Mouse (Mus musculus) lung, postnatal 0 days (tissue): ENCODE measurements around the gene Ugt3a2. TPM values are rescaled to one million over a fixed set of nuclear protein-coding genes. Genes with fewer than 3 reads are reported as not detected.
A peak's percentile ranks its signal among the peaks of the same experiment; 100 is the strongest.

Experiments
- ATAC-seq: fragments of 200-750 bp; cut with Nextera tagmentation; 2 replicates; pipeline ENCODE4 v1.8.0; 2017; ENCODE audit warnings: moderate library complexity
- DNase-seq: peaks from one replicate; pipeline ENCODE4 v3.0.0-alpha.2; 2016; ENCODE audit warnings: low spot score
- H3K27ac ChIP-seq: fragments of 300-500 bp; sonication (generic); 2 replicates; pipeline ENCODE4 v1.5.1; 2014; ENCODE audit warnings: antibody characterized with exemption, mild to moderate bottlenecking, low read length, mixed read lengths
- H3K27me3 ChIP-seq: fragments of 300-500 bp; sonication (generic); replicated peaks from 2 replicates; pipeline ENCODE4 v1.6.1; 2014; ENCODE audit warnings: low read length, mixed read lengths; ENCODE audit not compliant: insufficient read depth
- H3K36me3 ChIP-seq: fragments of 300-500 bp; sonication (generic); 2 replicates; pipeline ENCODE4 v1.6.1; 2014; ENCODE audit warnings: low read length, mixed read lengths; ENCODE audit not compliant: insufficient read depth
- H3K4me1 ChIP-seq: fragments of 300-500 bp; sonication (generic); 2 replicates; pipeline ENCODE4 v1.6.1; 2014; ENCODE audit warnings: antibody characterized with exemption, low read depth, low read length, mixed read lengths; ENCODE audit not compliant: insufficient read depth
- H3K4me2 ChIP-seq: fragments of 300-500 bp; sonication (generic); replicated peaks from 2 replicates; pipeline ENCODE4 v1.6.1; 2014; ENCODE audit warnings: low read depth, mild to moderate bottlenecking, low read length, moderate library complexity, mixed read lengths
- H3K4me3 ChIP-seq: fragments of 300-500 bp; sonication (generic); 2 replicates; pipeline ENCODE4 v1.5.1; 2014; ENCODE audit warnings: low read depth, low read length
- H3K9ac ChIP-seq: fragments of 300-500 bp; sonication (generic); replicated peaks from 2 replicates; pipeline ENCODE4 v1.6.1; 2014; ENCODE audit warnings: low read depth, mild to moderate bottlenecking
- H3K9me3 ChIP-seq: fragments of 300-500 bp; sonication (generic); 2 replicates; pipeline ENCODE4 v1.6.1; 2016; ENCODE audit warnings: low read length, mixed read lengths
- CTCF ChIP-seq: IDR thresholded peaks from 2 replicates; pipeline ENCODE4 v1.5.1; 2016; ENCODE audit warnings: antibody characterized with exemption, mild to moderate bottlenecking
- EP300 ChIP-seq: IDR thresholded peaks from 2 replicates; pipeline ENCODE4 v1.6.1; 2016; ENCODE audit warnings: antibody characterized with exemption, mild to moderate bottlenecking, control low read depth
- WGBS: fragments of 180-500 bp; shearing (Covaris S2); extraction: QIAGEN DNeasy Blood & Tissue Kit; methylation state at CpG from one replicate; pipeline ENCODE4 v1.1.7; 2014; 5-methylcytosine and 5-hydroxymethylcytosine counted together
- polyA plus RNA-seq: library from polyadenylated mRNA; unstranded; fragments of >200 nt; fragmentation: Nextera tagmentation; extraction: Ambion mirVana; gene quantifications from 2 replicates; pipeline ENCODE4 v1.2.1, GENCODE M21; 2015

Ugt3a2 gene
- polyA plus RNA-seq, 1 experiment from 2014 or later, result not detected

DNA sequence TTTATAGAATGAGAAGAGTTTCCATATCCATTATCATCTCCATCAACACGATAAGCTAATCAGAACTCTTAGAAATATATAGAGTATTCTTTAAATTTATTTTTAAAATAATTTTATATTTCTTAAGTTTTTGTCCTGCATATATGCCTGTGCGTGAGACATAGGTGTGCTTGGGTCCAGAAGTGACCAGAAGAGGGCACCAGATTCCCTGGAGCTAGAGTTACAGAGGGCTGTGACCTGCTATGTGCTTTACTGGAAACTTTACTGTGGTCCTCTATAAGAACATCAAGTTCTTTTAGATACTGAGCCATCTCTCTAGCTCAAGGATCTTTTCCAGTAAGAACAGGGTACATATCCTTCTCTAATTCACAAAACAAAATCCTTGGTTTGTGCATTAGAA, 27.5 kb downstream of the Ugt3a2 start:
- no peak for ATAC-seq
- H3K27ac ChIP-seq, result no peak overlapping the region
- no peak overlapping the region for H3K4me2 ChIP-seq
- WGBS, result 62% methylated on average over 2 of the region's 2 CpGs
- no peak overlapping the region for H3K9ac ChIP-seq
- DNase-seq, result no peak
- H3K27me3 ChIP-seq, result no peaks in the 10 kb centered on the region
- TF ChIP-seq CTCF, result peak; percentile 13; the same call in 1 of the 2 replicates
- TF ChIP-seq EP300, result no peak
- H3K36me3 ChIP-seq, result no peaks in the 10 kb centered on the region
- H3K4me3 ChIP-seq, result no peak overlapping the region
- no peaks in the 10 kb centered on the region for H3K9me3 ChIP-seq
- H3K4me1 ChIP-seq, result no peaks in the 10 kb centered on the region

DNA sequence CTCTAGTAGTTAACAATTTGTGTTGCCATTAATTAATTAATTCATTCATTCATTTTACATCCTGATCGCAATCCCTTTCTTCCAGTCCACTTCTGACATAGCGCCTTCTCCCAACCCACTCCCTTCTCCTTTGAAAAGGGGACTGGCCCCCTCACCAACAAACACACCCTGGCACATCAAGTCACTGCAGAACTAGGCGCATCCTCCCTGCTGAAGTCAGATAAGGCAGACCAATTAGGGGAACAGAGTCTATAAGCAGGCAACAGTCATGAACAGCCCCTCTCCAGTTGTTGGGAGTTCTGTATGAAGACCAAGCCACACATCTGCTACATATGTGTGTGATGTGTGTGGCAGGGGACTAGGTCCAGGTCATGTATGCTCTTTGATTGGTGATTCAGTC, 33.4 kb downstream of the Ugt3a2 start:
- Histone ChIP-seq H3K9me3 (no peaks in the 10 kb centered on the region), H3K4me2 (no peak overlapping the region), H3K36me3 (no peaks in the 10 kb centered on the region), H3K4me3 (no peak overlapping the region), H3K27ac (no peak overlapping the region), H3K9ac (no peak overlapping the region), H3K4me1 (no peaks in the 10 kb centered on the region), H3K27me3 (no peaks in the 10 kb centered on the region)
- no peak for TF ChIP-seq EP300
- TF ChIP-seq CTCF, result no peak
- DNase-seq (no peak), ATAC-seq (no peak)
- WGBS, result 84% methylated on average over 3 of the region's 3 CpGs

GRCm38 (mm10) chr15:9376281-9376680, 40.9 kb downstream of the Ugt3a2 start:
- no peak overlapping the region for H3K4me3 ChIP-seq
- WGBS, result 89% methylated on average over 7 of the region's 7 CpGs
- no peaks in the 10 kb centered on the region for H3K4me1 ChIP-seq
- no peak overlapping the region for H3K9ac ChIP-seq
- no peaks in the 10 kb centered on the region for H3K9me3 ChIP-seq
- TF ChIP-seq EP300, result no peak
- TF ChIP-seq CTCF, result no peak
- H3K27me3 ChIP-seq, result no peaks in the 10 kb centered on the region
- ATAC-seq, result no peak
- no peak overlapping the region for H3K27ac ChIP-seq
- H3K36me3 ChIP-seq, result no peaks in the 10 kb centered on the region
- no peak overlapping the region for H3K4me2 ChIP-seq
- no peak for DNase-seq

DNA sequence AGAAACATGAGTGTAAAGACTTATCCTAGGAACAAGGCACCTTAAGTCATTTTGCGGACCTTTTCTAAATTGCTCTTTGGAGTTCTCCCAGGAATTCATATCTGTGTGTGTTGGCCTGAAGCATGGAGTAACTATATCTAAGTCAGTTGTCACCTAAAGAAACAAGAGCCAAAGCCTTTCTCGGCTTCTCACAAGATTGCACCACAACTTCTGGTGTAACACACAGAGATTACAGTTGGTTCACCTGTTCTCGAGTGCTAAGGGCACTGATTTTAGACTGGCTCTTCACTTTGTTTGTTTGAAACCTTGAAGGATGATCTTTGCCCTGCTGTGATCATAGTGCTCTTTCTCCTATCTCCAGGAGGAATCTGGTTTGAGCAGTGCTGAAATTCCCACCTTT, 74.1 kb downstream of the Ugt3a2 start:
- Histone ChIP-seq H3K36me3 (no peaks in the 10 kb centered on the region), H3K9ac (no peak overlapping the region), H3K27ac (no peak overlapping the region), H3K27me3 (no peaks in the 10 kb centered on the region), H3K4me1 (no peaks in the 10 kb centered on the region), H3K9me3 (no peaks in the 10 kb centered on the region), H3K4me3 (no peak overlapping the region), H3K4me2 (no peak overlapping the region)
- WGBS, result 78% methylated on average over 3 of the region's 3 CpGs
- DNase-seq (no peak), ATAC-seq (no peak)
- TF ChIP-seq CTCF, result no peak

Other genes with a start within 250 kb of the Ugt3a2 start
- 2.1 and 2.4 TPM in 2 replicates for gene Lmbrd2, start 195.0 kb upstream of the Ugt3a2 start, polyA plus RNA-seq
- 5.0 and 5.7 TPM in 2 replicates for gene Skp2, start 180.1 kb upstream of the Ugt3a2 start, polyA plus RNA-seq
- not detected in 2 replicates for gene Ugt3a1, start 58.7 kb upstream of the Ugt3a2 start, polyA plus RNA-seq
- 22.1 and 24.2 TPM in 2 replicates for gene Capsl, start 100.5 kb downstream of the Ugt3a2 start, polyA plus RNA-seq
- 0.74 and 0.76 TPM in 2 replicates for gene Il7r, start 194.6 kb downstream of the Ugt3a2 start, polyA plus RNA-seq